Mouse (Mus musculus) lung, postnatal 0 days (tissue): ENCODE data around the gene Morf4l2. TPM values are rescaled to one million over a fixed set of nuclear protein-coding genes. Genes with fewer than 3 reads are reported as not detected.

Experiments
- ATAC-seq: fragments of 200-750 bp; cut with Nextera tagmentation; 2 replicates; pipeline ENCODE4 v1.8.0; 2017; ENCODE audit warnings: moderate library complexity
- DNase-seq: peaks from one replicate; pipeline ENCODE4 v3.0.0-alpha.2; 2016; ENCODE audit warnings: low spot score
- H3K27ac ChIP-seq: fragments of 300-500 bp; sonication (generic); 2 replicates; pipeline ENCODE4 v1.5.1; 2014; ENCODE audit warnings: antibody characterized with exemption, mild to moderate bottlenecking, low read length, mixed read lengths
- H3K27me3 ChIP-seq: fragments of 300-500 bp; sonication (generic); replicated peaks from 2 replicates; pipeline ENCODE4 v1.6.1; 2014; ENCODE audit warnings: low read length, mixed read lengths; ENCODE audit not compliant: insufficient read depth
- H3K36me3 ChIP-seq: fragments of 300-500 bp; sonication (generic); 2 replicates; pipeline ENCODE4 v1.6.1; 2014; ENCODE audit warnings: low read length, mixed read lengths; ENCODE audit not compliant: insufficient read depth
- H3K4me1 ChIP-seq: fragments of 300-500 bp; sonication (generic); 2 replicates; pipeline ENCODE4 v1.6.1; 2014; ENCODE audit warnings: antibody characterized with exemption, low read depth, low read length, mixed read lengths; ENCODE audit not compliant: insufficient read depth
- H3K4me2 ChIP-seq: fragments of 300-500 bp; sonication (generic); replicated peaks from 2 replicates; pipeline ENCODE4 v1.6.1; 2014; ENCODE audit warnings: low read depth, mild to moderate bottlenecking, low read length, moderate library complexity, mixed read lengths
- H3K4me3 ChIP-seq: fragments of 300-500 bp; sonication (generic); 2 replicates; pipeline ENCODE4 v1.5.1; 2014; ENCODE audit warnings: low read depth, low read length
- H3K9ac ChIP-seq: fragments of 300-500 bp; sonication (generic); replicated peaks from 2 replicates; pipeline ENCODE4 v1.6.1; 2014; ENCODE audit warnings: low read depth, mild to moderate bottlenecking
- H3K9me3 ChIP-seq: fragments of 300-500 bp; sonication (generic); 2 replicates; pipeline ENCODE4 v1.6.1; 2016; ENCODE audit warnings: low read length, mixed read lengths
- CTCF ChIP-seq: IDR thresholded peaks from 2 replicates; pipeline ENCODE4 v1.5.1; 2016; ENCODE audit warnings: antibody characterized with exemption, mild to moderate bottlenecking
- EP300 ChIP-seq: IDR thresholded peaks from 2 replicates; pipeline ENCODE4 v1.6.1; 2016; ENCODE audit warnings: antibody characterized with exemption, mild to moderate bottlenecking, control low read depth
- WGBS: fragments of 180-500 bp; shearing (Covaris S2); extraction: QIAGEN DNeasy Blood & Tissue Kit; methylation state at CpG from one replicate; pipeline ENCODE4 v1.1.7; 2014; 5-methylcytosine and 5-hydroxymethylcytosine counted together
- polyA plus RNA-seq: library from polyadenylated mRNA; unstranded; fragments of >200 nt; fragmentation: Nextera tagmentation; extraction: Ambion mirVana; gene quantifications from 2 replicates; pipeline ENCODE4 v1.2.1, GENCODE M21; 2015

The Morf4l2 gene
- 293 and 313 TPM in 2 replicates for polyA plus RNA-seq

- H3K9ac ChIP-seq: peak within 1 kb of the TSS; percentile 39; the same call in 1 of the 2 replicates
- ATAC-seq (no peak), DNase-seq (no peak)
- H3K27me3 ChIP-seq: no peaks in the 10 kb centered on the region
- H3K4me2 ChIP-seq: peak within 1 kb of the TSS; percentile 48
- H3K36me3 ChIP-seq: no peaks in the 10 kb centered on the region
- H3K4me3 ChIP-seq: peak within 1 kb of the TSS; percentile 38
- no peaks in the 10 kb centered on the region for H3K4me1 ChIP-seq
- no peak for TF ChIP-seq EP300
- no peak for TF ChIP-seq CTCF
- 85% methylated on average over 12 of the region's 12 CpGs for WGBS
- no peaks in the 10 kb centered on the region for H3K9me3 ChIP-seq
- peak within 1 kb of the TSS; percentile 91 for H3K27ac ChIP-seq
Observed at GRCm38 (mm10) chrX:136743459-136743858, at the start of gene Morf4l2. TSS of gene Morf4l2 (minus strand) at chrX:136743690.

GRCm38 (mm10) chrX:136789446-136789845 lies 46.0 kb upstream of the Morf4l2 start:
- Histone ChIP-seq H3K4me1 (no peaks in the 10 kb centered on the region), H3K27ac (no peak overlapping the region), H3K27me3 (no peaks in the 10 kb centered on the region), H3K36me3 (no peaks in the 10 kb centered on the region), H3K9me3 (no peaks in the 10 kb centered on the region), H3K4me3 (no peak overlapping the region), H3K9ac (no peak overlapping the region), H3K4me2 (no peak overlapping the region)
- WGBS: 77% methylated on average over 4 of the region's 4 CpGs
- ATAC-seq (peak; percentile 82), DNase-seq (peak; percentile 36)
- TF ChIP-seq CTCF: no peak
- TF ChIP-seq EP300: no peak

- Histone ChIP-seq H3K4me1 (no peaks in the 10 kb centered on the region), H3K9ac (no peak within 1 kb of the TSS), H3K36me3 (no peaks in the 10 kb centered on the region), H3K4me3 (no peak within 1 kb of the TSS), H3K4me2 (no peak within 1 kb of the TSS), H3K9me3 (no peaks in the 10 kb centered on the region), H3K27me3 (no peaks in the 10 kb centered on the region), H3K27ac (no peak within 1 kb of the TSS)
- DNase-seq (no peak), ATAC-seq (no peak)
- WGBS: 80% methylated on average over 3 of the region's 3 CpGs
- TF ChIP-seq EP300: no peak
- no peak for TF ChIP-seq CTCF
Observed at GRCm38 (mm10) chrX:136780041-136780440, 36.6 kb upstream of the Morf4l2 start, which contains the start of gene Glra4. TSS of gene Glra4 (minus strand) at chrX:136780141.

DNA sequence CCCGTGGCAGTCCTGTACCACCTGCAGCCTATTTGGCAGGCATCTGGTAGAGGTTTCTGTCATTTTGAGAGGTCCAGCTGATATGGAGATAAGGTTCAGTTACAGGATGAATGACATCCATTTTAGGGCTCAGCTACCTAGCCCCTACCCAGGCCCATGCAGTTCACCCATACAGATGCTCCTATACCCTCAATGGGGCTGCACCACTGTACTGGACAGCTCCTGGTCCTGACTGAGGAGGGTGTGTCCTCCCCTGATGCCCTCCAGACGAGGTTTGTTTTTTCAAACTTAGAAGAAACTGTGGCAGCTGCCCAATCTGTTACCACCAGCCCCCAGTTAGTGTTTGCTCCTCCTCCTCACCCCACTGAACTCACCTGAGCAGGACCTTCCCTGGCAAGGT lies 35.8 kb upstream of the Morf4l2 start:
- no peak for TF ChIP-seq CTCF
- TF ChIP-seq EP300: no peak
- DNase-seq (no peak), ATAC-seq (no peak)
- WGBS: 57% methylated on average over 2 of the region's 2 CpGs
- H3K9me3 ChIP-seq: no peaks in the 10 kb centered on the region
- no peaks in the 10 kb centered on the region for H3K4me1 ChIP-seq
- H3K27ac ChIP-seq: no peak overlapping the region
- H3K9ac ChIP-seq: no peak overlapping the region
- H3K36me3 ChIP-seq: no peaks in the 10 kb centered on the region
- no peaks in the 10 kb centered on the region for H3K27me3 ChIP-seq
- no peak overlapping the region for H3K4me3 ChIP-seq
- H3K4me2 ChIP-seq: no peak overlapping the region

DNA sequence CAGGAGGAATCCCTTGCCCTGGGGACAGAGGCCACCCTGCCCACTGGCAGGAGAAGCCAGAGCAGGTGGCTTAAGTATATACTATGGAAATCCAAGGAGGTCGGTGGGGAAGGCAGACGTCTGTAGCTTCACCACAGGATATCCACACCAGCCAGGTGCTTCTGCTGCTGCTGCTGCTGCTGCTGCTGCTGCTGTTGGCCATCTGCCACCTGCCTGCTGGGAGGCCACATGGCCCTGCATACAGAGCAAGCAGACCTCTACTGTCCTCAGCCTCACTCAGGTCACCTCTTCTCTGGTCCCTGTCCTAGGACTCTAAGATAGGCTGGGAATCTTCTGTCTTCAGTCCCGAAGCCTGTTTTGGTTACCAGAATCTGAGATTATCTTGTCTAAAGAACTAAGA lies 34.6 kb upstream of the Morf4l2 start:
- no peaks in the 10 kb centered on the region for H3K9me3 ChIP-seq
- DNase-seq (no peak), ATAC-seq (no peak)
- no peak overlapping the region for H3K27ac ChIP-seq
- H3K36me3 ChIP-seq: no peaks in the 10 kb centered on the region
- WGBS: 77% methylated on average over 3 of the region's 3 CpGs
- no peaks in the 10 kb centered on the region for H3K4me1 ChIP-seq
- H3K4me3 ChIP-seq: no peak overlapping the region
- H3K9ac ChIP-seq: no peak overlapping the region
- H3K4me2 ChIP-seq: no peak overlapping the region
- TF ChIP-seq EP300 (no peak), CTCF (no peak)
- H3K27me3 ChIP-seq: no peaks in the 10 kb centered on the region

- peak; percentile 47 for ATAC-seq
- no peaks in the 10 kb centered on the region for H3K4me1 ChIP-seq
- no peaks in the 10 kb centered on the region for H3K27me3 ChIP-seq
- WGBS: 53% methylated on average over 1 of the region's 1 CpGs
- no peak overlapping the region for H3K9ac ChIP-seq
- no peak overlapping the region for H3K4me2 ChIP-seq
- TF ChIP-seq CTCF (no peak), EP300 (no peak)
- H3K9me3 ChIP-seq: no peaks in the 10 kb centered on the region
- no peaks in the 10 kb centered on the region for H3K36me3 ChIP-seq
- H3K4me3 ChIP-seq: no peak overlapping the region
- DNase-seq: peak; percentile 34
- H3K27ac ChIP-seq: no peak overlapping the region
Observed at GRCm38 (mm10) chrX:136773035-136773434, 29.5 kb upstream of the Morf4l2 start.
